Mouse (Mus musculus) heart, adult 2 months (tissue): ENCODE measurements around the gene Limk2. TPM values are rescaled to one million over a fixed set of nuclear protein-coding genes. Genes with fewer than 3 reads are reported as not detected.

Experiments used
- DNase-seq, 2 experiments: peaks; one replicate each; pipeline ENCODE4 v3.0.0; 2021
- H3K27ac ChIP-seq: fragments of 200-600 bp; 2 replicates; pipeline ENCODE4 v1.8.1; 2022
- H3K27me3 ChIP-seq: fragments of 200-500 bp; 2 replicates; pipeline ENCODE4 v1.6.1; 2012; ENCODE audit warnings: mild to moderate bottlenecking, low read length, inconsistent platforms, mixed read lengths; ENCODE audit not compliant: control insufficient read depth, insufficient read depth
- H3K36me3 ChIP-seq: fragments of 200-500 bp; 2 replicates; pipeline ENCODE4 v1.6.1; 2012; ENCODE audit warnings: low read length, inconsistent platforms; ENCODE audit not compliant: control insufficient read depth, insufficient read depth
- H3K4me1 ChIP-seq: fragments of 200-500 bp; 2 replicates; pipeline ENCODE4 v1.6.1; 2011; ENCODE audit warnings: low read length; ENCODE audit not compliant: control insufficient read depth, insufficient read depth
- H3K4me3 ChIP-seq: fragments of 200-600 bp; 2 replicates; pipeline ENCODE4 v1.8.1; 2022
- H3K79me2 ChIP-seq: fragments of 200-500 bp; replicated peaks from 2 replicates; pipeline ENCODE4 v1.6.1; 2012; ENCODE audit warnings: mild to moderate bottlenecking, inconsistent platforms, low read length, moderate library complexity, mixed read lengths; ENCODE audit not compliant: control insufficient read depth, insufficient read depth
- H3K9ac ChIP-seq: fragments of 200-500 bp; 2 replicates; pipeline ENCODE4 v1.6.1; 2012; ENCODE audit warnings: low read depth, mild to moderate bottlenecking, control low read depth, inconsistent platforms, low read length, mixed read lengths
- CTCF ChIP-seq: fragments of 200-600 bp; IDR thresholded peaks from 2 replicates; pipeline ENCODE4 v1.8.1; 2022; ENCODE audit warnings: antibody characterized with exemption, mild to moderate bottlenecking, moderate library complexity
- EP300 ChIP-seq: fragments of 200-500 bp; IDR thresholded peaks from 2 replicates; pipeline ENCODE4 v1.6.1; 2011; ENCODE audit warnings: low read depth, low read length, control low read depth; ENCODE audit not compliant: insufficient read depth
- POLR2A ChIP-seq: fragments of 200-500 bp; IDR thresholded peaks from 2 replicates; pipeline ENCODE4 v1.6.1; 2011; ENCODE audit warnings: mild to moderate bottlenecking, low read depth, low read length, control low read depth; ENCODE audit not compliant: insufficient read depth
- WGBS: fragments of 180-500 bp; shearing (Covaris S2); methylation state at CpG from one replicate; pipeline ENCODE4 v1.1.7; 2018; 5-methylcytosine and 5-hydroxymethylcytosine counted together
- intact Hi-C: fragments of 180-260 bp; cut with DNase I; formaldehyde crosslinking; loops from one replicate; pipeline ENCODE4 v1.15.1; 2025
- polyA plus RNA-seq: library from polyadenylated mRNA; depleted of rRNA; stranded (reverse); fragments of >200 nt; gene quantifications from 2 replicates; pipeline ENCODE4 v1.2.3, GENCODE M21; 2012
- total RNA-seq, 2 experiments: library from RNA; stranded (reverse); gene quantifications; 2 replicates each; pipeline ENCODE4 v1.2.3; 2021

Limk2 gene
- total and polyA plus RNA-seq, 3 experiments = 16.4 to 41.8 (median 17.1) TPM

GRCm38 (mm10) chr11:3313294-3313693, 95.7 kb downstream of the Limk2 start:
- H3K27ac ChIP-seq = no peak overlapping the region

GRCm38 (mm10) chr11:3311586-3312347, 97.2 kb downstream of the Limk2 start:
- intact Hi-C loops = no loop called here
- TF ChIP-seq POLR2A = no peak
- no peak for TF ChIP-seq EP300
- TF ChIP-seq CTCF = no peak
- Histone ChIP-seq H3K27ac (no peak overlapping the region), H3K9ac (no peak overlapping the region), H3K4me1 (no peaks in the 10 kb centered on the region), H3K36me3 (no peaks in the 10 kb centered on the region), H3K79me2 (no peaks in the 10 kb centered on the region), H3K27me3 (no peaks in the 10 kb centered on the region), H3K4me3 (no peak overlapping the region)
- WGBS = 71% methylated on average over 10 of the region's 10 CpGs
- no peak for DNase-seq

More at GRCm38 (mm10) chr11:3313294-3313693, 95.7 kb downstream of the Limk2 start:
- Histone ChIP-seq H3K4me3 (no peak overlapping the region), H3K36me3 (no peaks in the 10 kb centered on the region), H3K79me2 (no peaks in the 10 kb centered on the region), H3K9ac (no peak overlapping the region), H3K4me1 (no peaks in the 10 kb centered on the region), H3K27me3 (no peaks in the 10 kb centered on the region)
- 96% methylated on average over 1 of the region's 1 CpGs for WGBS
- intact Hi-C loops = no loop called here
- DNase-seq = no peak
- TF ChIP-seq POLR2A = no peak
- no peak for TF ChIP-seq EP300
- no peak for TF ChIP-seq CTCF

- TF ChIP-seq EP300 (no peak), CTCF (no peak), POLR2A (no peak)
- intact Hi-C loops = no loop called here
- Histone ChIP-seq H3K9ac (no peak overlapping the region), H3K27ac (no peak overlapping the region), H3K36me3 (no peaks in the 10 kb centered on the region), H3K27me3 (no peaks in the 10 kb centered on the region), H3K4me3 (no peak overlapping the region), H3K4me1 (no peaks in the 10 kb centered on the region), H3K79me2 (no peaks in the 10 kb centered on the region)
- WGBS = 75% methylated on average over 10 of the region's 10 CpGs
- DNase-seq = no peak
These were observed 98.0 kb downstream of the Limk2 start for GRCm38 (mm10) chr11:3310789-3311585.

GRCm38 (mm10) chr11:3309884-3310283, 99.1 kb downstream of the Limk2 start:
- H3K4me3 ChIP-seq = no peak overlapping the region
- H3K9ac ChIP-seq = no peak overlapping the region
- H3K27ac ChIP-seq = no peak overlapping the region
- no peak for DNase-seq
- H3K4me1 ChIP-seq = no peaks in the 10 kb centered on the region
- H3K27me3 ChIP-seq = no peaks in the 10 kb centered on the region
- no peaks in the 10 kb centered on the region for H3K79me2 ChIP-seq
- WGBS = 95% methylated on average over 4 of the region's 4 CpGs
- TF ChIP-seq POLR2A (no peak), CTCF (no peak)
- intact Hi-C loops = no loop called here
- H3K36me3 ChIP-seq = no peaks in the 10 kb centered on the region

- TF ChIP-seq POLR2A = no peak
- TF ChIP-seq EP300 = no peak
- TF ChIP-seq CTCF = no peak
These were observed 101.1 kb downstream of the Limk2 start for GRCm38 (mm10) chr11:3307875-3308274.

GRCm38 (mm10) chr11:3305821-3306220, 103.2 kb downstream of the Limk2 start:
- DNase-seq = no peak
- Histone ChIP-seq H3K79me2 (no peaks in the 10 kb centered on the region), H3K27me3 (no peaks in the 10 kb centered on the region), H3K4me3 (no peak overlapping the region), H3K9ac (no peak overlapping the region), H3K36me3 (peaks cover 6% of the 10 kb centered on the region), H3K4me1 (peaks cover 7% of the 10 kb centered on the region), H3K27ac (no peak overlapping the region)
- TF ChIP-seq EP300 = no peak
- TF ChIP-seq CTCF = no peak
- TF ChIP-seq POLR2A = no peak
- intact Hi-C loops = no loop called here
- 70% methylated on average over 4 of the region's 4 CpGs for WGBS

More at GRCm38 (mm10) chr11:3307875-3308274, 101.1 kb downstream of the Limk2 start:
- Histone ChIP-seq H3K4me1 (peaks cover 2% of the 10 kb centered on the region), H3K4me3 (no peak overlapping the region), H3K79me2 (no peaks in the 10 kb centered on the region), H3K27me3 (no peaks in the 10 kb centered on the region), H3K9ac (no peak overlapping the region), H3K27ac (no peak overlapping the region), H3K36me3 (peaks cover 3% of the 10 kb centered on the region; the same call in 1 of the 2 replicates)
- no peak for DNase-seq
- intact Hi-C loops = no loop called here
- 85% methylated on average over 3 of the region's 3 CpGs for WGBS
